Mouse (Mus musculus) embryonic fibroblast, embryonic 13.5 days (primary cell): ENCODE data around the gene Heg1. TPM values are rescaled to one million over a fixed set of nuclear protein-coding genes. Genes with fewer than 3 reads are reported as not detected.

Experiments used
- H3K27ac ChIP-seq: 2 replicates; pipeline ENCODE4 v1.5.1; 2012; ENCODE audit warnings: low read length, control low read depth, inconsistent platforms; ENCODE audit not compliant: insufficient read depth
- H3K4me1 ChIP-seq: 2 replicates; pipeline ENCODE4 v1.6.1; 2011; ENCODE audit warnings: low read length; ENCODE audit not compliant: control insufficient read depth, insufficient read depth
- H3K4me3 ChIP-seq: 2 replicates; pipeline ENCODE4 v1.5.1; 2011; ENCODE audit warnings: mild to moderate bottlenecking, control low read depth, low read length; ENCODE audit not compliant: insufficient read depth
- CTCF ChIP-seq: IDR thresholded peaks from 2 replicates; pipeline ENCODE4 v1.5.1; 2011; ENCODE audit warnings: mild to moderate bottlenecking, control low read depth, low read length, moderate library complexity, borderline replicate concordance; ENCODE audit not compliant: insufficient read depth
- POLR2A ChIP-seq: IDR thresholded peaks from 2 replicates; pipeline ENCODE4 v1.6.1; 2011; ENCODE audit warnings: low read depth, mild to moderate bottlenecking, control low read depth, low read length, moderate library complexity
- polyA plus RNA-seq: library from polyadenylated mRNA; stranded (reverse); fragments of >200 nt; gene quantifications from 2 replicates; pipeline ENCODE4 v1.2.4, GENCODE M21; 2011; ENCODE audit warnings: low read depth; ENCODE audit not compliant: missing spikeins, insufficient read length

Heg1 gene
- polyA plus RNA-seq, 1 experiment: 33.7 TPM

GRCm38 (mm10) chr16:33676347-33677312 lies 7.5 kb upstream of the Heg1 start:
- peaks cover 7% of the 10 kb centered on the region for H3K4me1 ChIP-seq
- no peak overlapping the region for H3K4me3 ChIP-seq
- TF ChIP-seq CTCF: no peak
- TF ChIP-seq POLR2A: no peak
- H3K27ac ChIP-seq: no peak overlapping the region

- H3K4me1 ChIP-seq: peaks cover 7% of the 10 kb centered on the region
- H3K4me3 ChIP-seq: no peak overlapping the region
- TF ChIP-seq CTCF: no peak
- no peak for TF ChIP-seq POLR2A
- no peak overlapping the region for H3K27ac ChIP-seq
These were observed 6.9 kb upstream of the Heg1 start for GRCm38 (mm10) chr16:33677313-33677690.

- TF ChIP-seq POLR2A (no peak), CTCF (no peak)
- no peak overlapping the region for H3K4me3 ChIP-seq
- no peak overlapping the region for H3K27ac ChIP-seq
- H3K4me1 ChIP-seq: peaks cover 8% of the 10 kb centered on the region
These were observed 6.3 kb upstream of the Heg1 start for GRCm38 (mm10) chr16:33677901-33678300.

GRCm38 (mm10) chr16:33680271-33680670 lies 3.9 kb upstream of the Heg1 start:
- peaks cover 12% of the 10 kb centered on the region for H3K4me1 ChIP-seq
- TF ChIP-seq CTCF (no peak), POLR2A (no peak)

GRCm38 (mm10) chr16:33680816-33681215 lies 3.4 kb upstream of the Heg1 start:
- Histone ChIP-seq H3K4me3 (no peak overlapping the region), H3K4me1 (peaks cover 12% of the 10 kb centered on the region), H3K27ac (no peak overlapping the region)
- TF ChIP-seq POLR2A (no peak), CTCF (no peak)

More at GRCm38 (mm10) chr16:33680271-33680670, 3.9 kb upstream of the Heg1 start:
- no peak overlapping the region for H3K4me3 ChIP-seq
- H3K27ac ChIP-seq: no peak overlapping the region

GRCm38 (mm10) chr16:33681661-33682060 lies 2.5 kb upstream of the Heg1 start:
- no peak for TF ChIP-seq POLR2A
- TF ChIP-seq CTCF: no peak
- H3K4me3 ChIP-seq: no peak overlapping the region
- peaks cover 8% of the 10 kb centered on the region for H3K4me1 ChIP-seq
- no peak overlapping the region for H3K27ac ChIP-seq

GRCm38 (mm10) chr16:33682651-33683050 lies 1.5 kb upstream of the Heg1 start:
- Histone ChIP-seq H3K4me3 (no peak overlapping the region), H3K27ac (no peak overlapping the region), H3K4me1 (0 out of 2 replicates have a peak, but pooled peaks cover 5% of the 10 kb centered on the region)
- no peak for TF ChIP-seq POLR2A
- no peak for TF ChIP-seq CTCF

- Histone ChIP-seq H3K4me1 (0 out of 2 replicates have a peak, but pooled peaks cover 5% of the 10 kb centered on the region), H3K4me3 (peak overlapping the region; percentile 25; the same call in 1 of the 2 replicates), H3K27ac (peak overlapping the region; percentile 64)
- TF ChIP-seq POLR2A (no peak), CTCF (no peak)
These were observed 686 bp upstream of the Heg1 start for GRCm38 (mm10) chr16:33683206-33684161.

- H3K4me3 ChIP-seq: peak overlapping the region; percentile 88
- 0 out of 2 replicates have a peak, but pooled peaks cover 5% of the 10 kb centered on the region for H3K4me1 ChIP-seq
- TF ChIP-seq CTCF (no peak), POLR2A (peak; percentile 27; the same call in 1 of the 2 replicates)
- peak overlapping the region; percentile 40; the same call in 1 of the 2 replicates for H3K27ac ChIP-seq
These were observed 832 bp downstream of the Heg1 start for GRCm38 (mm10) chr16:33684703-33685701.
